Mouse (Mus musculus) heart, embryonic 15.5 days (tissue): Measurements from ENCODE around the gene Fshr. TPM values are rescaled to one million over a fixed set of nuclear protein-coding genes. Genes with fewer than 3 reads are reported as not detected.

Experiments used
- ATAC-seq: fragments of 200-750 bp; cut with Nextera tagmentation; replicated peaks from 2 replicates; pipeline ENCODE4 v1.8.0; 2017; ENCODE audit warnings: low read depth, moderate TSS enrichment; ENCODE audit not compliant: insufficient number of reproducible peaks, insufficient read depth, low FRiP score
- H3K27ac ChIP-seq: fragments of 300-500 bp; sonication (generic); 2 replicates; pipeline ENCODE4 v1.5.1; 2015; ENCODE audit warnings: mild to moderate bottlenecking, inconsistent platforms
- H3K27me3 ChIP-seq: fragments of 300-500 bp; sonication (generic); 2 replicates; pipeline ENCODE4 v1.6.1; 2015; ENCODE audit warnings: inconsistent platforms
- H3K36me3 ChIP-seq: fragments of 300-500 bp; sonication (generic); 2 replicates; pipeline ENCODE4 v1.6.1; 2015; ENCODE audit warnings: mild to moderate bottlenecking, inconsistent platforms
- H3K4me1 ChIP-seq: fragments of 300-500 bp; sonication (generic); replicated peaks from 2 replicates; pipeline ENCODE4 v1.6.1; 2015; ENCODE audit warnings: inconsistent platforms
- H3K4me2 ChIP-seq: fragments of 300-500 bp; sonication (generic); 2 replicates; pipeline ENCODE4 v1.6.1; 2015; ENCODE audit warnings: inconsistent platforms, mild to moderate bottlenecking, moderate library complexity
- H3K4me3 ChIP-seq: fragments of 300-500 bp; sonication (generic); 2 replicates; pipeline ENCODE4 v1.5.1; 2015; ENCODE audit warnings: mild to moderate bottlenecking, inconsistent platforms
- H3K9ac ChIP-seq: fragments of 300-500 bp; sonication (generic); 2 replicates; pipeline ENCODE4 v1.6.1; 2015; ENCODE audit warnings: mild to moderate bottlenecking, inconsistent platforms
- H3K9me3 ChIP-seq: fragments of 300-500 bp; sonication (generic); replicated peaks from 2 replicates; pipeline ENCODE4 v1.6.1; 2016; ENCODE audit warnings: inconsistent platforms
- WGBS: fragments of 180-500 bp; shearing (Covaris S2); methylation state at CpG from one replicate; pipeline ENCODE4 v1.1.7; 2015; ENCODE audit warnings: mixed read lengths; 5-methylcytosine and 5-hydroxymethylcytosine counted together
- polyA plus RNA-seq: library from polyadenylated mRNA; unstranded; fragments of >200 nt; fragmentation: Nextera tagmentation; extraction: Ambion mirVana; gene quantifications from 2 replicates; pipeline ENCODE4 v1.2.1, GENCODE M21; 2015

Fshr gene
- polyA plus RNA-seq, 1 experiment from 2014 or later: 0.11 TPM

- 79% methylated on average over 5 of the region's 5 CpGs for WGBS
- Histone ChIP-seq H3K4me2 (no peak overlapping the region), H3K27me3 (no peaks in the 10 kb centered on the region), H3K27ac (no peak overlapping the region), H3K4me1 (no peaks in the 10 kb centered on the region), H3K36me3 (no peaks in the 10 kb centered on the region), H3K9me3 (no peaks in the 10 kb centered on the region), H3K9ac (no peak overlapping the region), H3K4me3 (no peak overlapping the region)
- ATAC-seq: no peak
These were observed 110.6 kb downstream of the Fshr start for GRCm38 (mm10) chr17:89089692-89090475.

- WGBS: 48% methylated on average over 2 of the region's 2 CpGs
- Histone ChIP-seq H3K4me2 (no peak overlapping the region), H3K27ac (no peak overlapping the region), H3K36me3 (no peaks in the 10 kb centered on the region), H3K27me3 (no peaks in the 10 kb centered on the region), H3K4me1 (no peaks in the 10 kb centered on the region), H3K9ac (no peak overlapping the region), H3K4me3 (no peak overlapping the region), H3K9me3 (no peaks in the 10 kb centered on the region)
- no peak for ATAC-seq
These were observed 117.6 kb downstream of the Fshr start for GRCm38 (mm10) chr17:89082897-89083296.

GRCm38 (mm10) chr17:89079706-89080105 is 120.8 kb downstream of the Fshr start:
- Histone ChIP-seq H3K27me3 (no peaks in the 10 kb centered on the region), H3K4me3 (no peak overlapping the region), H3K27ac (no peak overlapping the region), H3K9ac (no peak overlapping the region), H3K4me2 (no peak overlapping the region), H3K36me3 (no peaks in the 10 kb centered on the region), H3K9me3 (no peaks in the 10 kb centered on the region), H3K4me1 (no peaks in the 10 kb centered on the region)
- 77% methylated on average over 5 of the region's 5 CpGs for WGBS
- ATAC-seq: no peak

GRCm38 (mm10) chr17:89064327-89065095 is 136.0 kb downstream of the Fshr start:
- H3K9me3 ChIP-seq: no peaks in the 10 kb centered on the region
- H3K4me1 ChIP-seq: no peaks in the 10 kb centered on the region
- ATAC-seq: no peak
- H3K36me3 ChIP-seq: no peaks in the 10 kb centered on the region
- 47% methylated on average over 3 of the region's 3 CpGs for WGBS
- no peaks in the 10 kb centered on the region for H3K27me3 ChIP-seq
- no peak overlapping the region for H3K9ac ChIP-seq
- H3K4me3 ChIP-seq: no peak overlapping the region
- H3K27ac ChIP-seq: no peak overlapping the region
- H3K4me2 ChIP-seq: no peak overlapping the region

GRCm38 (mm10) chr17:89062348-89062949 is 138.0 kb downstream of the Fshr start:
- no peak for ATAC-seq
- H3K9me3 ChIP-seq: no peaks in the 10 kb centered on the region
- 76% methylated on average over 8 of the region's 8 CpGs for WGBS
- no peaks in the 10 kb centered on the region for H3K36me3 ChIP-seq
- H3K4me3 ChIP-seq: no peak overlapping the region
- H3K27me3 ChIP-seq: no peaks in the 10 kb centered on the region
- H3K27ac ChIP-seq: no peak overlapping the region
- H3K9ac ChIP-seq: no peak overlapping the region
- H3K4me2 ChIP-seq: no peak overlapping the region
- no peaks in the 10 kb centered on the region for H3K4me1 ChIP-seq

- ATAC-seq: no peak
- H3K4me2 ChIP-seq: no peak overlapping the region
- H3K9me3 ChIP-seq: no peaks in the 10 kb centered on the region
- no peaks in the 10 kb centered on the region for H3K36me3 ChIP-seq
- H3K27me3 ChIP-seq: no peaks in the 10 kb centered on the region
- no peak overlapping the region for H3K27ac ChIP-seq
- H3K4me3 ChIP-seq: no peak overlapping the region
- 73% methylated on average over 3 of the region's 3 CpGs for WGBS
- H3K4me1 ChIP-seq: no peaks in the 10 kb centered on the region
- H3K9ac ChIP-seq: no peak overlapping the region
These were observed 149.4 kb downstream of the Fshr start for GRCm38 (mm10) chr17:89051031-89051563.

GRCm38 (mm10) chr17:89049071-89049470 is 151.4 kb downstream of the Fshr start:
- WGBS: 60% methylated on average over 2 of the region's 2 CpGs
- Histone ChIP-seq H3K4me3 (no peak overlapping the region), H3K4me2 (no peak overlapping the region)

GRCm38 (mm10) chr17:89046016-89046415 is 154.5 kb downstream of the Fshr start:
- Histone ChIP-seq H3K4me1 (no peaks in the 10 kb centered on the region), H3K4me3 (no peak overlapping the region), H3K4me2 (no peak overlapping the region), H3K27ac (no peak overlapping the region), H3K9me3 (no peaks in the 10 kb centered on the region), H3K9ac (no peak overlapping the region), H3K36me3 (no peaks in the 10 kb centered on the region), H3K27me3 (no peaks in the 10 kb centered on the region)
- no peak for ATAC-seq
- 65% methylated on average over 3 of the region's 3 CpGs for WGBS

More at GRCm38 (mm10) chr17:89049071-89049470, 151.4 kb downstream of the Fshr start:
- H3K4me1 ChIP-seq: no peaks in the 10 kb centered on the region
- H3K27me3 ChIP-seq: no peaks in the 10 kb centered on the region
- no peaks in the 10 kb centered on the region for H3K36me3 ChIP-seq
- no peak for ATAC-seq
- H3K9ac ChIP-seq: no peak overlapping the region
- no peak overlapping the region for H3K27ac ChIP-seq
- no peaks in the 10 kb centered on the region for H3K9me3 ChIP-seq

GRCm38 (mm10) chr17:89036723-89037122 is 163.8 kb downstream of the Fshr start:
- no peak overlapping the region for H3K4me3 ChIP-seq
- H3K36me3 ChIP-seq: no peaks in the 10 kb centered on the region
- H3K27me3 ChIP-seq: no peaks in the 10 kb centered on the region
- H3K9me3 ChIP-seq: no peaks in the 10 kb centered on the region
- ATAC-seq: no peak
- no peak overlapping the region for H3K4me2 ChIP-seq
- no peaks in the 10 kb centered on the region for H3K4me1 ChIP-seq
- WGBS: 75% methylated on average over 5 of the region's 5 CpGs
- no peak overlapping the region for H3K27ac ChIP-seq
- no peak overlapping the region for H3K9ac ChIP-seq

- no peaks in the 10 kb centered on the region for H3K4me1 ChIP-seq
- H3K36me3 ChIP-seq: no peaks in the 10 kb centered on the region
- ATAC-seq: no peak
- H3K4me3 ChIP-seq: no peak overlapping the region
- no peak overlapping the region for H3K4me2 ChIP-seq
- H3K27me3 ChIP-seq: no peaks in the 10 kb centered on the region
- H3K9ac ChIP-seq: no peak overlapping the region
- no peak overlapping the region for H3K27ac ChIP-seq
- H3K9me3 ChIP-seq: no peaks in the 10 kb centered on the region
- WGBS: 88% methylated on average over 3 of the region's 3 CpGs
These were observed 164.4 kb downstream of the Fshr start for GRCm38 (mm10) chr17:89036049-89036448.

GRCm38 (mm10) chr17:89034627-89035026 is 165.8 kb downstream of the Fshr start:
- no peak for ATAC-seq
- H3K9ac ChIP-seq: no peak overlapping the region
- H3K36me3 ChIP-seq: no peaks in the 10 kb centered on the region
- no peaks in the 10 kb centered on the region for H3K4me1 ChIP-seq
- no peaks in the 10 kb centered on the region for H3K9me3 ChIP-seq
- H3K4me2 ChIP-seq: no peak overlapping the region
- H3K27ac ChIP-seq: no peak overlapping the region
- no peak overlapping the region for H3K4me3 ChIP-seq
- no peaks in the 10 kb centered on the region for H3K27me3 ChIP-seq
